Mouse (Mus musculus) frontal cortex, postnatal 36 days (tissue): ENCODE measurements around the gene Gm21767.
"Not testable (repeated sequence)": the region's sequence is repeated elsewhere in the genome, so short reads cannot be mapped to it uniquely, and the experiment has no call there.

Source experiments
- DNase-seq, 2 experiments: peaks; one replicate each; pipeline ENCODE4 v3.0.0; 2022; ENCODE audit warnings: low spot score in 2 of 2

Gm21767 gene

GRCm38 (mm10) chrY:13941438-13941837 lies at the start of gene Gm21767:
Gene Gm21767, plus strand, starts transcription at chrY:13941738.
- not testable (repeated sequence) for DNase-seq
